Mouse (Mus musculus) liver, adult 2 months (tissue): Measurements from ENCODE around the gene Mef2a. TPM values are rescaled to one million over a fixed set of nuclear protein-coding genes. Genes with fewer than 3 reads are reported as not detected.

Experiments
- DNase-seq: peaks from one replicate; pipeline ENCODE4 v3.0.0-alpha.2; 2011; ENCODE audit warnings: low read depth, low spot score; ENCODE audit errors: extremely low read depth
- H3K27ac ChIP-seq: fragments of 200-500 bp; replicated peaks from 2 replicates; pipeline ENCODE4 v1.5.1; 2012; ENCODE audit warnings: low read depth, mild to moderate bottlenecking, control low read depth, inconsistent platforms, low read length; ENCODE audit not compliant: insufficient read depth
- H3K27me3 ChIP-seq: fragments of 200-500 bp; 2 replicates; pipeline ENCODE4 v1.6.1; 2012; ENCODE audit warnings: mild to moderate bottlenecking, moderate library complexity, low read length, inconsistent platforms; ENCODE audit not compliant: control insufficient read depth, insufficient read depth
- H3K36me3 ChIP-seq: fragments of 200-500 bp; 2 replicates; pipeline ENCODE4 v1.6.1; 2012; ENCODE audit warnings: low read length, inconsistent platforms; ENCODE audit not compliant: control insufficient read depth, insufficient read depth
- H3K4me1 ChIP-seq: fragments of 200-500 bp; 2 replicates; pipeline ENCODE4 v1.6.1; 2011; ENCODE audit warnings: low read length; ENCODE audit not compliant: control insufficient read depth, insufficient read depth
- H3K4me3 ChIP-seq: fragments of 200-500 bp; 2 replicates; pipeline ENCODE4 v1.5.1; 2011; ENCODE audit warnings: low read depth, mild to moderate bottlenecking, control low read depth, low read length, moderate library complexity; ENCODE audit not compliant: insufficient read depth
- H3K79me2 ChIP-seq: fragments of 200-500 bp; 2 replicates; pipeline ENCODE4 v1.6.1; 2012; ENCODE audit warnings: inconsistent platforms, mild to moderate bottlenecking, low read length, moderate library complexity; ENCODE audit not compliant: control insufficient read depth, insufficient read depth
- H3K9ac ChIP-seq: fragments of 200-500 bp; 2 replicates; pipeline ENCODE4 v1.6.1; 2012; ENCODE audit warnings: low read depth, mild to moderate bottlenecking, control low read depth, inconsistent platforms, low read length
- CTCF ChIP-seq: fragments of 200-500 bp; IDR thresholded peaks from 2 replicates; pipeline ENCODE4 v1.5.1; 2011; ENCODE audit warnings: low read depth, low read length, control low read depth
- POLR2A ChIP-seq: fragments of 200-500 bp; IDR thresholded peaks from 2 replicates; pipeline ENCODE4 v1.6.1; 2011; ENCODE audit warnings: low read length, control low read depth; ENCODE audit not compliant: insufficient read depth; ENCODE audit errors: extremely low read depth
- WGBS: fragments of 180-500 bp; shearing (Covaris S2); methylation state at CpG from one replicate; pipeline ENCODE4 v1.1.7; 2018; 5-methylcytosine and 5-hydroxymethylcytosine counted together
- polyA plus RNA-seq: library from polyadenylated mRNA; depleted of rRNA; stranded (reverse); fragments of >200 nt; gene quantifications from 2 replicates; pipeline ENCODE4 v1.2.3, GENCODE M21; 2012
- total RNA-seq: library from RNA; depleted of rRNA; stranded (reverse); fragments of >200 nt; gene quantifications from 2 replicates; pipeline ENCODE4 v1.2.3, GENCODE M21; 2014

The Mef2a gene
- total and polyA plus RNA-seq, 2 experiments: 12.0 to 24.8 TPM

DNA sequence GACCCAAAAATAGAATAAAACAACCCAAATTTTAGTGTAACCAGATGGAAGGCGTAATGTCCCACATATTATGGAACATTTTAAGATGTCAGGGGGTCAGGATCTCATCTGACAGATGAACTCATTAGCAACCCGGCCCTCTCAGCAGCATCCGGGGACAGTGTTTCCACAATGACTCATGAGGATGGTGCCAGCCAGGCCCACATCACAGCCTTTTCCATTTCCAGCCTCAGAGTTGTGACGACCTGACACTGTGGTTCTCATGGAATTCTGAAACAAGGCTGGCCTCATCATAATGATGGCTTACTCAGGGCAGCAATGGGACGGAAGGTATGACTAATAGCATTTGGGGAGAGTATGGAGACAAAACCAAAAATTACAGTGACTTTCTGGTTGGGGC lies 18.1 kb upstream of the Mef2a start:
- TF ChIP-seq CTCF (no peak), POLR2A (no peak)
- H3K9ac ChIP-seq: no peak overlapping the region
- WGBS: 80% methylated on average over 5 of the region's 5 CpGs

GRCm38 (mm10) chr7:67390095-67390494 lies 17.4 kb upstream of the Mef2a start:
- TF ChIP-seq POLR2A: no peak
- TF ChIP-seq CTCF: no peak
- Histone ChIP-seq H3K27me3 (no peaks in the 10 kb centered on the region), H3K27ac (no peak overlapping the region), H3K79me2 (no peaks in the 10 kb centered on the region), H3K4me1 (no peaks in the 10 kb centered on the region), H3K36me3 (no peaks in the 10 kb centered on the region), H3K4me3 (no peak overlapping the region), H3K9ac (no peak overlapping the region)
- 81% methylated on average over 7 of the region's 7 CpGs for WGBS
- no peak for DNase-seq

More for the DNA sequence above, 18.1 kb upstream of the Mef2a start:
- Histone ChIP-seq H3K4me3 (no peak overlapping the region), H3K36me3 (no peaks in the 10 kb centered on the region), H3K4me1 (no peaks in the 10 kb centered on the region), H3K79me2 (no peaks in the 10 kb centered on the region), H3K27ac (no peak overlapping the region), H3K27me3 (no peaks in the 10 kb centered on the region)
- no peak for DNase-seq

GRCm38 (mm10) chr7:67384942-67385872 lies 12.5 kb upstream of the Mef2a start:
- Histone ChIP-seq H3K9ac (no peak overlapping the region), H3K27me3 (no peaks in the 10 kb centered on the region), H3K27ac (no peak overlapping the region), H3K79me2 (no peaks in the 10 kb centered on the region), H3K36me3 (no peaks in the 10 kb centered on the region), H3K4me1 (no peaks in the 10 kb centered on the region), H3K4me3 (no peak overlapping the region)
- 86% methylated on average over 6 of the region's 6 CpGs for WGBS
- DNase-seq: no peak
- TF ChIP-seq POLR2A: no peak
- no peak for TF ChIP-seq CTCF

DNA sequence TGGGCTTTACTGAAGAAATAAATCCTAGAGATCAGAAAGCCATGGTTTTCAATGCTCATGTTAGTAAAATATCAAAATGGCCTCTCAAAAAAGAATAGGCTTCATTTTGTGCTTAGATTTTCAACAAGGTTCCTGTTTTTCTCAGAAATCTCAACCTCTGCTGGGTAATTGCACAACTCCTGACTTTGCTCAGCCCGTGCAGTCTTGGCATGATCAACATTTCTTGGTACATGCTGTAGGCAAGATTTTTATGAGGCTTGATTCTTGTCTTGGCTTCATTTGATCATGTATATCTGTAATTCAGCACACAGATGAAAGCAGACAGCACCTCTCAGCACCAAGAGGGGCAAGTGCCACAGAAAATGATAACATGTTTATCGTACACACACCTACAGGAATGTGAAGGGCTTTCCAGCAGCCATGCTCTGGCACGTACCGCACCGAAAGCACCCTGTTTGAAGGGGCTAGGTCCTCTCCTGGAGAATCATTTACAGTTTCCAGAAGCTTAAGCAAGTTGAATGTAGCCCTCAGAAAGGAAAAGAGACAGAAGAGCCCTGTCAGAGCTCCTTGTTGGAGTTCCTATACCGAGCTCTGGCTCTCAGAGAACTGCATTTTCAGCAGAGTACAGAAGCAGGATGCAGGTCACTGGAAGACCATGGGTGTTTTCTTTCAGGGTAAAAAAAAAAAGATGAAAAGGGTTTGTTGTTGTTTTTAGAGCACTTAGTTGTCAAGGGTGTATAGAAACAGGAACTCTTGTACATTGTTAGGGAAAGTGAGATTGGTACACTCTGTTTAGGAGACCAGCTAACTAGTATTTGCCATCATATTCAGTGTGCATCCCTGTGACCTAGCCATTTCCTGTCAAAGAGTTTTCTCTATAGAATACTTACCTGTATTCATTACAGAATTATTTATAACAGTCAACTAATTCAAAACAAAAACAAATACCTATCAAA lies 7.8 kb upstream of the Mef2a start:
- Histone ChIP-seq H3K4me1 (no peaks in the 10 kb centered on the region), H3K27ac (no peak overlapping the region), H3K9ac (no peak overlapping the region), H3K27me3 (no peaks in the 10 kb centered on the region), H3K79me2 (no peaks in the 10 kb centered on the region), H3K36me3 (no peaks in the 10 kb centered on the region), H3K4me3 (no peak overlapping the region)
- no peak for DNase-seq
- TF ChIP-seq POLR2A: no peak
- no peak for TF ChIP-seq CTCF
- 79% methylated on average over 6 of the region's 6 CpGs for WGBS

GRCm38 (mm10) chr7:67376796-67377195 lies 4.1 kb upstream of the Mef2a start:
- Histone ChIP-seq H3K4me1 (0 out of 2 replicates have a peak, but pooled peaks cover 3% of the 10 kb centered on the region), H3K27me3 (no peaks in the 10 kb centered on the region), H3K9ac (no peak overlapping the region), H3K27ac (no peak overlapping the region), H3K4me3 (no peak overlapping the region), H3K79me2 (peaks cover 4% of the 10 kb centered on the region; the same call in 1 of the 2 replicates), H3K36me3 (no peaks in the 10 kb centered on the region)
- DNase-seq: no peak
- WGBS: 93% methylated on average over 6 of the region's 6 CpGs
- TF ChIP-seq POLR2A (no peak), CTCF (no peak)
